Mouse (Mus musculus) megakaryocyte, adult 5-6 weeks (primary cell): ENCODE measurements around the gene Fpgs. TPM values are rescaled to one million over a fixed set of nuclear protein-coding genes. Genes with fewer than 3 reads are reported as not detected.

Experiments used
- ATAC-seq: 2 replicates; pipeline ENCODE4 v1.8.0; 2016; ENCODE audit warnings: mild to moderate bottlenecking, inconsistent platforms; ENCODE audit not compliant: poor library complexity, severe bottlenecking
- total RNA-seq, 2 experiments: library from RNA; stranded (forward) in 1 of 2; stranded (reverse) in 1 of 2; fragments of 153-499, 151-499 nt in 1 of 2; fragments of 221-1000, 200-1000 nt in 1 of 2; gene quantifications; 2 replicates each; pipeline versions ENCODE4 v1.2.3 to v1.2.4; 2015 to 2017

Fpgs gene
- total RNA-seq, 2 experiments from 2014 or later: 3.0 to 4.6 TPM

DNA sequence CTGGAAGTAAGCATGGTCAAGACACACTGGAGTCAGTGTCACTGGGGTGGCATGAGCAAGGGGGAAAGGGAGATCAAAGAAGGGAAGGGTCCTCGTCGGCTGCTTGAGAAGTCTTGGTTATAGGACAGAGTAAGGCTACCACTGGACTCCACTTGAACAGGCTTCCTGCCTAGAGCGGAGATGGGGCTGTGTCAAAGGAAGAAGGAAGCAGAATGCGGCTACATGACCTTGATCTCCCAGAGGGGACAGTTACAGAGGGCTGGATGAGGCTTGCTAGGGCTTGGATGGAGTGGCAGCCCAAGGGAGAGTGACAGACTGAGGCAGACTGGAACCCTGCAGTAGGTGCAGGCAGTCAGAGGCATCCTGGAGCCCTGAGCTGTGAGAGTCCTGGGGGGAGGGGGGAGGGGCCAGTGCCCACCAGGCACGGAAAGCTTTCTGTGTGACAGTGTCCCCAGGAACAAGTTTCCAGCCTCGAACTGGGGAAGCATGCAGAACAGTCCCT is 63.3 kb downstream of the Fpgs start:
- no peak for ATAC-seq

DNA sequence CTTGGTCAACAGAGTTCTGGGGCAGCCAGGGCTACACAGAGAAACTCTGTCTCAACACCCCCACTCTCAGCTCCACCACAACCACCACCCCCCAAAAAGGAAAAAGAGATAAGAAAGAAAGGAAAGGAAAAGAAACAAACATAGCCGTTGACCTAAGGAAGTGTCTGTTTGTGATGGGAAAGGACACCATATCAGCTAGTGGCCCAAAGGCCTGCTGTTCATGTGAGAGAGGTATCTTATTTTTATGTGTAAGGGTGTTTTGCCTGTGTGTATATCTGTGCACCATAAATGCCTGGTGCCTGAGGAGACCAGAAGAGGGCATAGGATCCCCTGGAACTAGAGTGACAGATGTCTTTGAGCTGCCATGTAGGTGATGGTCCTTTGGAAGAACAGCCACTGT is 64.3 kb downstream of the Fpgs start:
- no peak for ATAC-seq

DNA sequence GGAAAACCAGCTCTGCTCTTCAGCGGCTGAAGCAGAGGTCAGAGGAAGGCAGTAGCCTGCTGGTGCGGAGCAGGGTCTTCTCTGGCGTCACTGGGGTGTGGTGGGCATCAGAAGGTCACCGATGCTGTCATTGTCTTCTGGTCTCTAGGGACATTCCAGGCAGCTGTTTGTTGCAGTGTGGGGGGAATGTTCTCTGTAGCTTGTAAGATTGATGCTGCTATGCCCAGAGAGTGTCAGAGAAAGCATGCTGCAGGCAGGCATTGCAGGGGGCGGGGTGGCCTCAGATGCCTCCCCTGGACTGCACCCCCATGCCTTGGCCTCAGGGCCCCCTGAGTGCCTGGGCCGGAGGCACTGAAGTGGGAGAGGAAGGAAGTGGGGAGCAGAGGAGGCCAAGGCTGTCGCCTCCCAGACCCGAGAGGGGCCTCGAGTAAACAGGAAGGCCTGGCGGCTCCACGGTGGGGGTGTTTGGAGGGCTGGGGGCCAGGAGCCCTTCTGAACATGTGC is 66.1 kb downstream of the Fpgs start:
- peak; percentile 54 for ATAC-seq

DNA sequence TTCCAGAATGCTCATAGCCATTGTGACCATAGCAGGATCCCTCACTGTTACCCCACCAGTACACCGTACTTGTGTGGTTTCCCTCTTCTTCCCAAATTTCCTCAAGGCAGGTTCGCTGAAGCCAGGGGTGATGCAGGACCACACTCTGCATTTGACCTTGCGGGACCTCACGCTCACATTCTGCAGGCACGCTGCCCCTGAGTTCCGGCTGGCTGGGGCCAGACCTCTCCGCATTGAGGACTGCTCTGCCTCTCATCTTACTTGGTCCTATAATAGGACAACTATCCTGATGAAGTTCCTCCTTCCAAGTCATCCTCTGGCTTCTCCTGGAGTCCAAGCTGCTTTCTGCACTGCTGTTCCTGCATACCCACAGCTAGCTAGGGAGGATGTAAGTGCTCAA is 67.3 kb downstream of the Fpgs start:
- ATAC-seq: no peak

DNA sequence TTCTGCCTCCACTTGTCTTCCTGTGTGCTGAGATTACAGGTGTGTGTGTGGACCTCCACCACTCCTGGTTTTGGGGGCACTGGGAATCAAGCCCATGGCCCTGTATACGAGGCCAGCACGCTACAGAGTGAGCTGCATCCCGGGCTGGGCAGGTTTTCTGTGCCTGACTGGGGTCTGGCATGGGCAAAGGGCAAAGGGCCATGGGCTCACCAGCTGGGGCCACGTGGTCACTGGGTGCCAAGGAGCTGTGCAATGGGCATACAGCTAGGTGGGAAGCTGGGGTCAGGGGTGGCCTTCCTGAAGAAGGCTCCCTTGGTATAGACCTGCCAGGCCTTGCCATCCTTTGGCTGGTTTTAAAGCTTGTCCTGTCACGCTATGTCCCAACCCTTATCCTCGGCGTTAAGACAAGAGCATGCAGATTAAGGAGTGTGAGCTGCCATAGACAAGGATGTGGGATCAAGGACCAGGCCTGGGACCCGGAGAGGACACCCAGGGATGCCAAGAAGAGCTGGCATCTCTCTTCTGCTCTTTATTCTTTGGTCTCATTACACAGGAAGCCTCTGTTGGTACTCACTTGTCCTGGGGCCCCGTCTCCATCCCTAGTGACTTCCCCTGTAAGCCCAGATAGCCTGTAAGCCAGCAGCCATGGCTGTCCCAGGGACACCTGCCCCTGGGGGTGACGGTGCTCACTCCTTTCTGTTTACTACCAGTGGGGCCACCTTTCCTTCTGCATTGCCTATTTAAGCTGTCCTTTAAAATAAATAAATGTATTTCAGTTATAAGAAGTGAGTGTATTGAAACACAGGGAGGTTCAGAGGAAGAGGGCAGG is 69.5 kb downstream of the Fpgs start:
- no peak for ATAC-seq

GRCm38 (mm10) chr2:32633660-32634059 is 70.3 kb downstream of the Fpgs start:
- no peak for ATAC-seq

Other genes starting within 250 kb of the Fpgs start
- 6.5 and 6.6 TPM in 2 replicates for gene Fam102a, start 168.8 kb downstream of the Fpgs start, total RNA-seq (2015)
- gene Fam102a, start 168.8 kb downstream of the Fpgs start, total RNA-seq (2017): 4.6 and 4.8 TPM in 2 replicates
- gene Dpm2, start 133.3 kb downstream of the Fpgs start, total RNA-seq (2015): 82.8 and 91.7 TPM in 2 replicates
- 32.0 and 35.3 TPM in 2 replicates for gene Dpm2, start 133.3 kb downstream of the Fpgs start, total RNA-seq (2017)
- 0.31 TPM in 1 of 2 replicates, not detected in the other for gene Pip5kl1, start 129.3 kb downstream of the Fpgs start, total RNA-seq (2015)
- not detected in 2 replicates for gene Pip5kl1, start 129.3 kb downstream of the Fpgs start, total RNA-seq (2017)
- gene 9430097D07Rik, start 128.5 kb downstream of the Fpgs start, total RNA-seq (2015): not detected in 2 replicates
- not detected in 2 replicates for gene 9430097D07Rik, start 128.5 kb downstream of the Fpgs start, total RNA-seq (2017)
- gene St6galnac4, start 117.0 kb downstream of the Fpgs start, total RNA-seq (2015): 5.8 and 9.2 TPM in 2 replicates
- 8.6 and 12.1 TPM in 2 replicates for gene St6galnac4, start 117.0 kb downstream of the Fpgs start, total RNA-seq (2017)
- gene St6galnac6, start 104.4 kb downstream of the Fpgs start, total RNA-seq (2015): 8.2 and 8.6 TPM in 2 replicates
- gene St6galnac6, start 104.4 kb downstream of the Fpgs start, total RNA-seq (2017): 13.1 and 13.3 TPM in 2 replicates
- gene Ak1, start 82.4 kb downstream of the Fpgs start, total RNA-seq (2015): not detected in 2 replicates
- gene Ak1, start 82.4 kb downstream of the Fpgs start, total RNA-seq (2017): not detected in 2 replicates
- 6.3 and 7.9 TPM in 2 replicates for gene Eng, start 57.5 kb downstream of the Fpgs start, total RNA-seq (2015)
- 2.0 and 2.2 TPM in 2 replicates for gene Eng, start 57.5 kb downstream of the Fpgs start, total RNA-seq (2017)
- gene Cdk9, start 8.9 kb upstream of the Fpgs start, total RNA-seq (2015): 82.1 and 84.4 TPM in 2 replicates
- gene Cdk9, start 8.9 kb upstream of the Fpgs start, total RNA-seq (2017): 73.9 and 79.2 TPM in 2 replicates
- gene Sh2d3c, start 16.9 kb upstream of the Fpgs start, total RNA-seq (2015): 49.8 and 56.2 TPM in 2 replicates
- gene Sh2d3c, start 16.9 kb upstream of the Fpgs start, total RNA-seq (2017): 30.1 and 38.2 TPM in 2 replicates
- not detected in 2 replicates for gene 6330409D20Rik, start 36.9 kb upstream of the Fpgs start, total RNA-seq (2015)
- gene 6330409D20Rik, start 36.9 kb upstream of the Fpgs start, total RNA-seq (2017): not detected in 2 replicates
- gene Tor2a, start 53.1 kb upstream of the Fpgs start, total RNA-seq (2015): 19.0 and 24.2 TPM in 2 replicates
- 17.7 and 17.8 TPM in 2 replicates for gene Tor2a, start 53.1 kb upstream of the Fpgs start, total RNA-seq (2017)
- not detected in 2 replicates for gene Ttc16, start 71.5 kb upstream of the Fpgs start, total RNA-seq (2015)
- gene Ttc16, start 71.5 kb upstream of the Fpgs start, total RNA-seq (2017): not detected in 2 replicates
- 0.57 TPM in 1 of 2 replicates, not detected in the other for gene Ptrh1, start 71.6 kb upstream of the Fpgs start, total RNA-seq (2015)
- 0.88 and 5.4 TPM in 2 replicates for gene Ptrh1, start 71.6 kb upstream of the Fpgs start, total RNA-seq (2017)
- gene Cfap157, start 80.3 kb upstream of the Fpgs start, total RNA-seq (2015): not detected in 2 replicates
- not detected in 2 replicates for gene Cfap157, start 80.3 kb upstream of the Fpgs start, total RNA-seq (2017)
- 0.09 and 0.30 TPM in 2 replicates for gene Stxbp1, start 143.1 kb upstream of the Fpgs start, total RNA-seq (2015)
- gene Stxbp1, start 143.1 kb upstream of the Fpgs start, total RNA-seq (2017): 0.48 and 1.3 TPM in 2 replicates
- 18.4 and 20.9 TPM in 2 replicates for gene Fam129b, start 172.0 kb upstream of the Fpgs start, total RNA-seq (2015)
- gene Fam129b, start 172.0 kb upstream of the Fpgs start, total RNA-seq (2017): 38.3 and 40.7 TPM in 2 replicates